Mouse (Mus musculus): ENCODE data around the gene Rngtt. TPM values are rescaled to one million over a fixed set of nuclear protein-coding genes. Genes with fewer than 3 reads are reported as not detected.
"Not testable (repeated sequence)": the region's sequence is repeated elsewhere in the genome, so short reads cannot be mapped to it uniquely, and the experiment has no call there.

The Rngtt gene
- polyA plus RNA-seq, 1 experiment: 51.9 TPM

DNA sequence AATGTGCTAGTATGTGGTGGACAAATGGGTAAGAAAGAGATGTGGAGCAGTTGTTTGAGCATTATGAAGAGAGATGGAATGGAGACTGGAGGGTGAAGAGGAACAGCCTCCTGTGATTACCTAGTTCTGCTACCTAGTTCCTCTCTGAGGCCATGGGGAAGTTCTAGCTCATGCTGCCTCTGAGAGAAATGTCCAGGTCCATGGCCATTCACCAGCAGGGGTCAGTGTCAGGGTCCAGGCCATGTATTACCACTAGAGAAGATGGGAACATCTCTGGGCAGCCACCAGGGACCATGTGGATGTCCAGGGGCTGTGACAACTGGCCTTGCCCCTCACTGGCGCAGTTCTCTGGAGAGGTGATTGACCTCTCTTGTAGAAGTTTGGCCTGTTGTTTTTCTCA lies 7.1 kb upstream of the Rngtt start:
- Histone ChIP-seq H3K4me3 (ENCODE audit: low read depth, low read length) (no peak overlapping the region), H3K27ac (ENCODE audit: insufficient read depth, low read length) (no peak overlapping the region), H3K36me3 (ENCODE audit: control insufficient read depth, insufficient read depth, low read length, poor library complexity, severe bottlenecking) (no peaks in the 10 kb centered on the region), H3K4me1 (ENCODE audit: control insufficient read depth, insufficient read depth, low read length) (no peaks in the 10 kb centered on the region), H3K27me3 (ENCODE audit: control insufficient read depth, insufficient read depth, low read length, poor library complexity, severe bottlenecking) (no peaks in the 10 kb centered on the region), H3K9ac (ENCODE audit: low read depth, poor library complexity, severe bottlenecking) (no peak overlapping the region), H3K9me3 (replicated peaks; ENCODE audit: control insufficient read depth, insufficient read depth, low read length, poor library complexity, severe bottlenecking) (peaks cover 23% of the 10 kb centered on the region)
- TF ChIP-seq CTCF (IDR thresholded peaks at IDR 0.05; ENCODE audit: low read depth, low read length) (no peak), POLR2A (IDR thresholded peaks at IDR 0.05; ENCODE audit: insufficient read depth, low read length) (no peak), EP300 (IDR thresholded peaks at IDR 0.05; ENCODE audit: insufficient read depth, low read depth, low read length) (no peak)

DNA sequence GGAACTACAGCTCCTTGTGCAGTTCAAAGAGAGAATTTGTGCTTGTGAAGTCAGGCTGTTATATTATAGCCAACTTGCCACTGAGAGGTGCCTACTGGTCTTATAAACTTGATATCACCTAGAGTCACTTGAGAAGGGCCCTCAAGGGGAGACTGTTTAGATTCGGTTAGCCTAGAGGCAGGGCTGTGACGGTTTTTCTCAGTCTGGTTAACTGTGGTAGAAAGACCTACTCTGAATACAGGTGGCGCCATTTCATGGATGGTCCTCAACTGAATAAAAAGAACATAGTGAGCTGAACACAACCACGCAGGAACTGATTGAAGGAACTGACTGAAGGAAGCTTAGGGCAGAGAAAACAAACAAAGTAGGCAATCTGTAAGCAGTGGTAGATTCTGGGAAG lies 3.0 kb upstream of the Rngtt start:
- Histone ChIP-seq H3K9ac (ENCODE audit: low read depth, poor library complexity, severe bottlenecking) (no peak overlapping the region), H3K9me3 (replicated peaks; ENCODE audit: control insufficient read depth, insufficient read depth, low read length, poor library complexity, severe bottlenecking) (peaks cover 5% of the 10 kb centered on the region; the same call in 1 of the 2 replicates), H3K4me1 (ENCODE audit: control insufficient read depth, insufficient read depth, low read length) (no peaks in the 10 kb centered on the region), H3K27me3 (ENCODE audit: control insufficient read depth, insufficient read depth, low read length, poor library complexity, severe bottlenecking) (no peaks in the 10 kb centered on the region), H3K27ac (ENCODE audit: insufficient read depth, low read length) (peak overlapping the region; percentile 26; the same call in 1 of the 2 replicates), H3K36me3 (ENCODE audit: control insufficient read depth, insufficient read depth, low read length, poor library complexity, severe bottlenecking) (no peaks in the 10 kb centered on the region), H3K4me3 (ENCODE audit: low read depth, low read length) (no peak overlapping the region)
- TF ChIP-seq POLR2A (IDR thresholded peaks at IDR 0.05; ENCODE audit: insufficient read depth, low read length) (no peak), EP300 (IDR thresholded peaks at IDR 0.05; ENCODE audit: insufficient read depth, low read depth, low read length) (no peak)

DNA sequence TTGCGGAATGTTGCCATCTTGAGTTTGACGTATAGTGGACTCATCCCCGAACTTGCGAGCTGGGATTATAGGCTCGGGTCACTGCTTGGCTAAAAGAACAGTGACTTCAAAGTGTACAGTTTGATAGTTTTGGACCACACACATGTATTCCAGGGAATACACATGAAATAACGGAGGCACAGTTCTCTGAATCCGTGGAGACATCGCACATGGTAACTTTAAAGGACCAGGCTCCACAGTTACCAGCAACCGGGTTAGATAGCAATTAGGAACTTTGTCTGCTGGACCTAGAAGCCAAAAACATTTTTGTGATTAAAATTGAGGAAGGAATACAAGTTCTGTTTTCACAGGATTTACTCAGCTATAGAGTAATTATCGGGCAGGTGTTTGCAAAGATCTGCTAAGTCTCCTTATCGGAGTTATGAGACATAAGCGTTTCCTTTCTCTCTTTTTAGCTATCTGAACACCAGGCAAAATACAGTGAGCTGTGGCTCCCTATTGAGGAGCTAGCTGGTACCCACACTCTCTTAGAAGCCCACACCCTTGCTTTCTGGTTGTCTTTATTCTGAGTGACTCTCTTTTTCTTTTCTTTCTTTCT lies 828 bp downstream of the Rngtt start:
- Histone ChIP-seq H3K9me3 (replicated peaks; ENCODE audit: control insufficient read depth, insufficient read depth, low read length, poor library complexity, severe bottlenecking) (no peaks in the 10 kb centered on the region), H3K27ac (ENCODE audit: insufficient read depth, low read length) (no peak overlapping the region), H3K4me1 (ENCODE audit: control insufficient read depth, insufficient read depth, low read length) (no peaks in the 10 kb centered on the region), H3K4me3 (ENCODE audit: low read depth, low read length) (peak overlapping the region; percentile 97), H3K27me3 (ENCODE audit: control insufficient read depth, insufficient read depth, low read length, poor library complexity, severe bottlenecking) (no peaks in the 10 kb centered on the region), H3K36me3 (ENCODE audit: control insufficient read depth, insufficient read depth, low read length, poor library complexity, severe bottlenecking) (0 out of 2 replicates have a peak, but pooled peaks cover 3% of the 10 kb centered on the region), H3K9ac (ENCODE audit: low read depth, poor library complexity, severe bottlenecking) (peak overlapping the region; percentile 98)
- TF ChIP-seq POLR2A (IDR thresholded peaks at IDR 0.05; ENCODE audit: insufficient read depth, low read length): no peak
- TF ChIP-seq EP300 (IDR thresholded peaks at IDR 0.05; ENCODE audit: insufficient read depth, low read depth, low read length): no peak
- TF ChIP-seq CTCF (IDR thresholded peaks at IDR 0.05; ENCODE audit: low read depth, low read length): no peak

DNA sequence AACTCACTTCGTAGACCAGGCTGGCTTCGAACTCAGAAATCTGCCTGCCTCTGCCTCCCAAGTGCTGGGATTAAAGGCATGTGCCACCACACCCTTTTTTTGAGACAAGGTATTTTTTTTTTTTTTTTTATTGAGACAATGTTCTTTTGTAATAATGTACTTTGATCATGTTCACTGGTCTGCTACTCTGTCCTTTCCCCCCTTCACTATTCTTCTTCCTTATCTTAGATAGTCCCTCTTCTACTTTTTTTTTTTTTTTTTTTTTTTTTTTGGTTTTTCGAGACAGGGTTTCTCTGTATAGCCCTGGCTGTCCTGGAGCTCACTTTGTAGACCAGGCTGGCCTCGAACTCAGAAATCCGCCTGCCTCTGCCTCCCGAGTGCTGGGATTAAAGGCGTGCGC lies 4.0 kb downstream of the Rngtt start:
- H3K9ac ChIP-seq (ENCODE audit: low read depth, poor library complexity, severe bottlenecking); H3K27me3 ChIP-seq (ENCODE audit: control insufficient read depth, insufficient read depth, low read length, poor library complexity, severe bottlenecking); H3K27ac ChIP-seq (ENCODE audit: insufficient read depth, low read length); H3K4me3 ChIP-seq (ENCODE audit: low read depth, low read length); H3K9me3 ChIP-seq (replicated peaks; ENCODE audit: control insufficient read depth, insufficient read depth, low read length, poor library complexity, severe bottlenecking); H3K4me1 ChIP-seq (ENCODE audit: control insufficient read depth, insufficient read depth, low read length); H3K36me3 ChIP-seq (ENCODE audit: control insufficient read depth, insufficient read depth, low read length, poor library complexity, severe bottlenecking): not testable (repeated sequence)

DNA sequence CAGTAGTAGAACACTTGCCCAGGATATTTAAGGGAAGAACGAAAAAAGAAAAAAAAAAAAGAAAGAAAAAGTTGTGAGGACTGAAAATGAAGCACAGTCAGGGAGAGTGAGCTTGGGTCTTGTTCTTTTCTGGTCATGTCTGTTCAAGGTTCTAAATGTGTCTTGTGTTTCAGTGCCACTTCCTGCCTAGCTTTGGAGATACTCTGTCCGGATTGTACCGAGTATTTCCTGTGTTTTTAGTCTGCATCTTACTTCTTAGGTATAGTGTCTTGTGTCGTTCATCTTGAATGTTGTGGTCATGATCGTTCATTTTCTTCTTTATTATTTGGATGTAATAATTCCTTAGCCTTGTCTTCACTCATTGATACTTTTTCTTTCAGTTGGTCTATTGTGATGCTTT lies 5.7 kb downstream of the Rngtt start:
- Histone ChIP-seq H3K27me3 (ENCODE audit: control insufficient read depth, insufficient read depth, low read length, poor library complexity, severe bottlenecking) (no peaks in the 10 kb centered on the region), H3K9me3 (replicated peaks; ENCODE audit: control insufficient read depth, insufficient read depth, low read length, poor library complexity, severe bottlenecking) (no peaks in the 10 kb centered on the region), H3K9ac (ENCODE audit: low read depth, poor library complexity, severe bottlenecking) (no peak overlapping the region)

DNA sequence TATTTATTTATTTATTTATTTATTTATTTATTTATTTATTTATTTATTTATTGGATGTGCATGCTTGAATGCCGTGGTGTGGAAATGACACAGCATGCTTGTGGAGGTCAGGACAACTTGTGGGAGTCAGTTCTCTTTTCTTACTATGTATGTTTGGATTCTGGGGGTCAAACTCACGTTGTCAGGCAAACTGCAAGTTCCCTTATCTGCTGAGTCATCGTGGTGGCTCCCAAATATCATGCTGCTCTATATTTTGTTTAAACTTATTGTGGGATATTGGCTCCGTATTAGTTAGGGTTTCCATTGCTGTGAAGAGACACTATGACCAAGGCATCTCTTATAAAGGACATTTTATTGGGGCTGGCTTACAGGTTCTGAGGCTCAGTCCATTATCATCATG lies 21.0 kb downstream of the Rngtt start:
- TF ChIP-seq POLR2A (IDR thresholded peaks at IDR 0.05; ENCODE audit: insufficient read depth, low read length): no peak
- TF ChIP-seq EP300 (IDR thresholded peaks at IDR 0.05; ENCODE audit: insufficient read depth, low read depth, low read length): no peak
- TF ChIP-seq CTCF (IDR thresholded peaks at IDR 0.05; ENCODE audit: low read depth, low read length): no peak
- Histone ChIP-seq H3K4me1 (ENCODE audit: control insufficient read depth, insufficient read depth, low read length) (peaks cover 3% of the 10 kb centered on the region), H3K27ac (ENCODE audit: insufficient read depth, low read length) (peak overlapping the region; percentile 0; the same call in 1 of the 2 replicates), H3K36me3 (ENCODE audit: control insufficient read depth, insufficient read depth, low read length, poor library complexity, severe bottlenecking) (peaks cover 41% of the 10 kb centered on the region), H3K9me3 (replicated peaks; ENCODE audit: control insufficient read depth, insufficient read depth, low read length, poor library complexity, severe bottlenecking) (no peaks in the 10 kb centered on the region), H3K4me3 (ENCODE audit: low read depth, low read length) (no peak overlapping the region), H3K27me3 (ENCODE audit: control insufficient read depth, insufficient read depth, low read length, poor library complexity, severe bottlenecking) (no peaks in the 10 kb centered on the region), H3K9ac (ENCODE audit: low read depth, poor library complexity, severe bottlenecking) (no peak overlapping the region)

More for the DNA sequence above, 5.7 kb downstream of the Rngtt start:
- Histone ChIP-seq H3K4me1 (ENCODE audit: control insufficient read depth, insufficient read depth, low read length) (peaks cover 7% of the 10 kb centered on the region), H3K36me3 (ENCODE audit: control insufficient read depth, insufficient read depth, low read length, poor library complexity, severe bottlenecking) (peaks cover 3% of the 10 kb centered on the region; the same call in 1 of the 2 replicates), H3K27ac (ENCODE audit: insufficient read depth, low read length) (no peak overlapping the region), H3K4me3 (ENCODE audit: low read depth, low read length) (no peak overlapping the region)
- TF ChIP-seq POLR2A (IDR thresholded peaks at IDR 0.05; ENCODE audit: insufficient read depth, low read length) (no peak), CTCF (IDR thresholded peaks at IDR 0.05; ENCODE audit: low read depth, low read length) (no peak), EP300 (IDR thresholded peaks at IDR 0.05; ENCODE audit: insufficient read depth, low read depth, low read length) (no peak)

Data from ES-Bruce4 (cell line).